Mouse (Mus musculus) neural tube, embryonic 14.5 days (tissue): ENCODE measurements around the gene Tmeff2. TPM values are rescaled to one million over a fixed set of nuclear protein-coding genes. Genes with fewer than 3 reads are reported as not detected.

Experiments
- ATAC-seq: fragments of 200-750 bp; cut with Nextera tagmentation; 2 replicates; pipeline ENCODE4 v1.8.0; 2017; ENCODE audit warnings: low read depth, mild to moderate bottlenecking, moderate TSS enrichment, moderate library complexity
- H3K27ac ChIP-seq: fragments of 300-500 bp; sonication (generic); 2 replicates; pipeline ENCODE4 v1.5.1; 2014; ENCODE audit warnings: low read depth, mild to moderate bottlenecking, control low read depth, low read length, moderate library complexity, mixed read lengths
- H3K27me3 ChIP-seq: fragments of 300-500 bp; sonication (generic); 2 replicates; pipeline ENCODE4 v1.6.1; 2014; ENCODE audit warnings: low read length; ENCODE audit not compliant: control insufficient read depth, insufficient read depth
- H3K36me3 ChIP-seq: fragments of 300-500 bp; sonication (generic); 2 replicates; pipeline ENCODE4 v1.6.1; 2014; ENCODE audit warnings: low read length, mixed read lengths; ENCODE audit not compliant: control insufficient read depth, insufficient read depth
- H3K4me1 ChIP-seq: fragments of 300-500 bp; sonication (generic); 2 replicates; pipeline ENCODE4 v1.6.1; 2014; ENCODE audit warnings: low read length; ENCODE audit not compliant: control insufficient read depth, insufficient read depth
- H3K4me2 ChIP-seq: fragments of 300-500 bp; sonication (generic); 2 replicates; pipeline ENCODE4 v1.6.1; 2014; ENCODE audit warnings: mild to moderate bottlenecking, low read depth, low read length, control low read depth
- H3K4me3 ChIP-seq: fragments of 300-500 bp; sonication (generic); 2 replicates; pipeline ENCODE4 v1.5.1; 2014; ENCODE audit warnings: low read depth, low read length, control low read depth, mixed read lengths
- H3K9ac ChIP-seq: fragments of 300-500 bp; sonication (generic); replicated peaks from 2 replicates; pipeline ENCODE4 v1.6.1; 2014; ENCODE audit warnings: low read depth, mild to moderate bottlenecking, control low read depth, low read length, mixed read lengths
- H3K9me3 ChIP-seq: fragments of 300-500 bp; sonication (generic); 2 replicates; pipeline ENCODE4 v1.6.1; 2016; ENCODE audit warnings: low read length; ENCODE audit not compliant: control insufficient read depth
- WGBS: fragments of 180-500 bp; shearing (Covaris S2); extraction: QIAGEN DNeasy Blood & Tissue Kit; methylation state at CpG from one replicate; pipeline ENCODE4 v1.1.7; 2014; 5-methylcytosine and 5-hydroxymethylcytosine counted together
- polyA plus RNA-seq: library from polyadenylated mRNA; unstranded; fragments of >200 nt; fragmentation: Nextera tagmentation; extraction: Ambion mirVana; gene quantifications from 2 replicates; pipeline ENCODE4 v1.2.1, GENCODE M21; 2014

Gene Tmeff2
- polyA plus RNA-seq, 1 experiment from 2014 or later, result 95.9 TPM

GRCm38 (mm10) chr1:51148481-51149137 is 248.2 kb downstream of the Tmeff2 start:
- Histone ChIP-seq H3K36me3 (no peaks in the 10 kb centered on the region), H3K4me2 (no peak overlapping the region), H3K27me3 (no peaks in the 10 kb centered on the region), H3K4me1 (no peaks in the 10 kb centered on the region), H3K9ac (no peak overlapping the region), H3K9me3 (no peaks in the 10 kb centered on the region), H3K27ac (no peak overlapping the region), H3K4me3 (no peak overlapping the region)
- 52% methylated on average over 9 of the region's 9 CpGs for WGBS
- ATAC-seq, result peak; percentile 54; the same call in 1 of the 2 replicates

GRCm38 (mm10) chr1:51149488-51149887 is 249.0 kb downstream of the Tmeff2 start:
- no peaks in the 10 kb centered on the region for H3K9me3 ChIP-seq
- H3K4me1 ChIP-seq, result no peaks in the 10 kb centered on the region
- no peak overlapping the region for H3K9ac ChIP-seq
- H3K4me2 ChIP-seq, result no peak overlapping the region
- no peak for ATAC-seq
- no peak overlapping the region for H3K27ac ChIP-seq
- 71% methylated on average over 4 of the region's 4 CpGs for WGBS
- H3K4me3 ChIP-seq, result no peak overlapping the region
- H3K36me3 ChIP-seq, result no peaks in the 10 kb centered on the region
- no peaks in the 10 kb centered on the region for H3K27me3 ChIP-seq

- no peak overlapping the region for H3K27ac ChIP-seq
- no peak overlapping the region for H3K4me3 ChIP-seq
- H3K4me1 ChIP-seq, result no peaks in the 10 kb centered on the region
- 83% methylated on average over 1 of the region's 1 CpGs for WGBS
- no peaks in the 10 kb centered on the region for H3K9me3 ChIP-seq
- no peaks in the 10 kb centered on the region for H3K36me3 ChIP-seq
- no peak for ATAC-seq
- H3K4me2 ChIP-seq, result no peak overlapping the region
- H3K9ac ChIP-seq, result no peak overlapping the region
- H3K27me3 ChIP-seq, result no peaks in the 10 kb centered on the region
These were observed 249.4 kb downstream of the Tmeff2 start for GRCm38 (mm10) chr1:51149890-51150289.

GRCm38 (mm10) chr1:51152017-51152416 is 251.6 kb downstream of the Tmeff2 start:
- 53% methylated on average over 2 of the region's 2 CpGs for WGBS
- Histone ChIP-seq H3K9ac (no peak overlapping the region), H3K4me3 (no peak overlapping the region), H3K4me2 (no peak overlapping the region), H3K9me3 (no peaks in the 10 kb centered on the region), H3K36me3 (no peaks in the 10 kb centered on the region), H3K27me3 (no peaks in the 10 kb centered on the region), H3K4me1 (no peaks in the 10 kb centered on the region), H3K27ac (no peak overlapping the region)
- ATAC-seq, result no peak

GRCm38 (mm10) chr1:51152856-51153255 is 252.4 kb downstream of the Tmeff2 start:
- Histone ChIP-seq H3K36me3 (no peaks in the 10 kb centered on the region), H3K4me3 (no peak overlapping the region), H3K27ac (no peak overlapping the region), H3K4me2 (no peak overlapping the region), H3K4me1 (no peaks in the 10 kb centered on the region), H3K27me3 (no peaks in the 10 kb centered on the region), H3K9ac (no peak overlapping the region), H3K9me3 (no peaks in the 10 kb centered on the region)
- ATAC-seq, result no peak
- 33% methylated on average over 5 of the region's 5 CpGs for WGBS

- Histone ChIP-seq H3K36me3 (no peaks in the 10 kb centered on the region), H3K9ac (no peak overlapping the region), H3K27ac (no peak overlapping the region), H3K27me3 (no peaks in the 10 kb centered on the region), H3K4me1 (no peaks in the 10 kb centered on the region), H3K4me3 (no peak overlapping the region), H3K9me3 (no peaks in the 10 kb centered on the region), H3K4me2 (no peak overlapping the region)
- 85% methylated on average over 2 of the region's 2 CpGs for WGBS
- no peak for ATAC-seq
These were observed 283.8 kb downstream of the Tmeff2 start for GRCm38 (mm10) chr1:51184276-51184675.

GRCm38 (mm10) chr1:51189008-51189407 is 288.6 kb downstream of the Tmeff2 start:
- no peak overlapping the region for H3K9ac ChIP-seq
- WGBS, result 90% methylated on average over 5 of the region's 5 CpGs
- no peaks in the 10 kb centered on the region for H3K4me1 ChIP-seq
- ATAC-seq, result no peak
- H3K36me3 ChIP-seq, result no peaks in the 10 kb centered on the region
- H3K4me2 ChIP-seq, result no peak overlapping the region
- H3K27ac ChIP-seq, result no peak overlapping the region
- no peaks in the 10 kb centered on the region for H3K9me3 ChIP-seq
- H3K27me3 ChIP-seq, result no peaks in the 10 kb centered on the region
- H3K4me3 ChIP-seq, result no peak overlapping the region

- H3K36me3 ChIP-seq, result no peaks in the 10 kb centered on the region
- ATAC-seq, result no peak
- H3K4me3 ChIP-seq, result no peak overlapping the region
- no peak overlapping the region for H3K9ac ChIP-seq
- H3K27ac ChIP-seq, result no peak overlapping the region
- H3K9me3 ChIP-seq, result no peaks in the 10 kb centered on the region
- no peaks in the 10 kb centered on the region for H3K4me1 ChIP-seq
- no peaks in the 10 kb centered on the region for H3K27me3 ChIP-seq
- no peak overlapping the region for H3K4me2 ChIP-seq
These were observed 290.8 kb downstream of the Tmeff2 start for GRCm38 (mm10) chr1:51191253-51191652.

GRCm38 (mm10) chr1:51191872-51192613 is 291.6 kb downstream of the Tmeff2 start:
- Histone ChIP-seq H3K4me2 (no peak overlapping the region), H3K27me3 (no peaks in the 10 kb centered on the region), H3K9me3 (no peaks in the 10 kb centered on the region), H3K27ac (no peak overlapping the region), H3K36me3 (no peaks in the 10 kb centered on the region), H3K9ac (no peak overlapping the region), H3K4me1 (no peaks in the 10 kb centered on the region), H3K4me3 (no peak overlapping the region)
- no peak for ATAC-seq
- 62% methylated on average over 6 of the region's 6 CpGs for WGBS
